Mouse (Mus musculus) CH12.LX (cell line): ENCODE measurements around the gene Slc35c2.

Source experiments
- CTCF ChIP-seq, 2 experiments: IDR thresholded peaks in 1 of 2; conservative IDR thresholded peaks in 1 of 2; 2 replicates each; pipeline ENCODE4 v1.5.1; 2011 to 2012; ENCODE audit warnings: low read depth in 2 of 2, low read length in 2 of 2, improper control_type of control experiment in 1 of 2, inconsistent platforms in 1 of 2, mild to moderate bottlenecking in 1 of 2, moderate library complexity in 1 of 2
- ELF1 ChIP-seq: IDR thresholded peaks from 2 replicates; pipeline ENCODE4 v1.6.1; 2014; ENCODE audit warnings: low read depth, mild to moderate bottlenecking, inconsistent platforms, low read length, improper control_type of control experiment
- EP300 ChIP-seq: IDR thresholded peaks from 2 replicates; pipeline ENCODE4 v1.6.1; 2011; ENCODE audit warnings: low read length, improper control_type of control experiment
- IRF4 ChIP-seq: IDR thresholded peaks from 2 replicates; pipeline ENCODE4 v1.6.1; 2014; ENCODE audit warnings: low read depth, mild to moderate bottlenecking, inconsistent platforms, low read length, improper control_type of control experiment
- POLR2A ChIP-seq: IDR thresholded peaks from 2 replicates; pipeline ENCODE4 v1.6.1; 2011; ENCODE audit warnings: low read depth, mild to moderate bottlenecking, improper control_type of control experiment, low read length
- POLR2AphosphoS2 ChIP-seq: IDR thresholded peaks from 2 replicates; pipeline ENCODE4 v1.6.1; 2011; ENCODE audit warnings: low read depth, low read length, improper control_type of control experiment
- RAD21 ChIP-seq: IDR thresholded peaks from 2 replicates; pipeline ENCODE4 v1.6.1; 2011; ENCODE audit warnings: low read depth, mild to moderate bottlenecking, low read length, improper control_type of control experiment, moderate library complexity
- RCOR1 ChIP-seq: conservative IDR thresholded peaks from 2 replicates; pipeline ENCODE4 v1.6.1; 2012; ENCODE audit warnings: low read depth, mild to moderate bottlenecking, inconsistent platforms, low read length, improper control_type of control experiment
- USF1 ChIP-seq: IDR thresholded peaks from 2 replicates; pipeline ENCODE4 v1.6.1; 2014; ENCODE audit warnings: low read depth, mild to moderate bottlenecking, inconsistent platforms, low read length, improper control_type of control experiment
- USF2 ChIP-seq: conservative IDR thresholded peaks from 2 replicates; pipeline ENCODE4 v1.6.1; 2011; ENCODE audit warnings: low read depth, low read length, improper control_type of control experiment
- ZC3H11A ChIP-seq: IDR thresholded peaks from 2 replicates; pipeline ENCODE4 v1.6.1; 2012; ENCODE audit warnings: low read depth, mild to moderate bottlenecking, inconsistent platforms, low read length, improper control_type of control experiment

GRCm38 (mm10) chr2:165275824-165276223, 11.8 kb downstream of the Slc35c2 start:
- TF ChIP-seq IRF4 (no peak; the same call in 1 of the 2 replicates), USF1 (no peak), RAD21 (peak; percentile 86), USF2 (no peak), POLR2A (no peak), CTCF (conservative IDR thresholded peaks at IDR 0.05 in 1 of 2, IDR thresholded peaks at IDR 0.05 in 1 of 2; ENCODE audit: low read depth in 2 of 2, low read length in 2 of 2) (peak in 1 of 2 experiments; percentile 98; a peak in 2 of 4 replicates), RCOR1 (no peak), ELF1 (no peak), EP300 (no peak), POLR2AphosphoS2 (no peak), ZC3H11A (peak; percentile 66)
